ENCODE assay signal across 9 mouse cellular contexts in the genomic region with DNA sequence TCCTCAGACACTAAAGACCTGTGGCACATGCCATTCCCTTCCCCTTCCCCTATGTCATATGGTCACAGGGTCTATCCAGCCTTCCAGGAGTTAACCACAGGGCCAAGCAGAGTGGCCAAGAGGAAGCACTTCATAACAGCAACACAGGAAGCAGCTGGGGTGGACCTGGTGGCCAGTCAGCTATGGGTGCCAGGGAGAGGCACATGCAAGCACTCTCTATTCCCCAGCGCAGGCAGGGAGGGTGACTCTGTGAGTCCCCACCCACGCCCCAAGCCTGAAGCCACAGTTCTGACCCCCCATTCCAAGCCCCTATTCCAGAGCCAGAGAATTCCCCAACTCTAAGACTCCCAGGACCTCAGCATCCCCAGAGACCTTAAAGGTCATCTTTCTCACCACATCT.
DNase-seq lines count a peak whose midpoint lies in the region; ATAC-seq and TF ChIP-seq lines count a peak whose summit lies in the region.
"Had no signal": no experiment of that assay in that cellular context is flagged by ENCODE, and none has a peak within 500 bp of the region (broad histone marks: within the 10 kb centered on the region; RNA-seq: fewer than 3 reads in every experiment).

No protein-coding gene starts in this region.

- 0 out of 2 replicates have a peak, but pooled peaks cover 4% of the 10 kb centered on the region for H3K36me3 ChIP-seq in heart, embryonic 12.5 days
- no peaks in the 10 kb centered on the region for H3K36me3 ChIP-seq in myocyte (ENCODE audit: control insufficient read depth, insufficient read depth)

- TF ChIP-seq POLR2A in myocyte (IDR thresholded peaks at IDR 0.05; ENCODE audit: insufficient read length, low read depth): peak; percentile 51

- H3K9ac ChIP-seq in heart, embryonic 12.5 days: peak overlapping the region; percentile 80

- H3K9me3 ChIP-seq in heart, embryonic 12.5 days (replicated peaks): no peaks in the 10 kb centered on the region

- peak overlapping the region; percentile 78 for H3K4me2 ChIP-seq in heart, embryonic 12.5 days
- peak overlapping the region; percentile 86 for H3K4me2 ChIP-seq in myocyte (ENCODE audit: low read depth)

- no peaks in the 10 kb centered on the region for H3K27me3 ChIP-seq in heart, embryonic 12.5 days (replicated peaks)
- H3K27me3 ChIP-seq in myocyte (ENCODE audit: control insufficient read depth, insufficient read depth, insufficient read length): no peaks in the 10 kb centered on the region

- no peak for TF ChIP-seq CTCF in layer of hippocampus, adult 2 months (conservative IDR thresholded peaks at IDR 0.05)

- no peak for ATAC-seq in heart, embryonic 12.5 days (ENCODE audit: insufficient number of reproducible peaks, low FRiP score)
- no peak for ATAC-seq in cerebellum, adult (ENCODE audit: insufficient number of reproducible peaks, low FRiP score, low TSS enrichment)

- H3ac ChIP-seq in myocyte (ENCODE audit: control insufficient read depth, insufficient read length): no peak overlapping the region

- peaks cover 91% of the 10 kb centered on the region for H3K4me1 ChIP-seq in heart, embryonic 12.5 days (replicated peaks)

- H3K27ac ChIP-seq in layer of hippocampus, adult 2 months: peak overlapping the region; percentile 73
- H3K27ac ChIP-seq in heart, embryonic 12.5 days (ENCODE audit: poor library complexity, severe bottlenecking): peak overlapping the region; percentile 9; the same call in 1 of the 2 replicates

- WGBS in heart, embryonic 12.5 days: 63% methylated on average over 2 of the region's 2 CpGs

- DNase-seq in layer of hippocampus, adult 2 months (ENCODE audit: low spot score in 2 of 2): no peak
- no peak for DNase-seq in layer of hippocampus, postnatal 10 days (ENCODE audit: low spot score in 2 of 2)
- DNase-seq in kidney, postnatal 14 days: peak; percentile 75
- DNase-seq in T-cell, adult 2 months (ENCODE audit: low spot score): no peak
- DNase-seq in gastrocnemius, adult 18-20 months (ENCODE audit: low spot score): no peak

- peaks cover 72% of the 10 kb centered on the region for H3K79me2 ChIP-seq in myocyte (ENCODE audit: control insufficient read depth, insufficient read depth)

- H3K4me3 ChIP-seq in layer of hippocampus, adult 2 months: peak overlapping the region; percentile 50; the same call in 1 of the 2 replicates
- 0 out of 2 replicates have a peak overlapping the region, but pooled peaks have one; percentile 0 for H3K4me3 ChIP-seq in heart, embryonic 12.5 days
- peak overlapping the region; percentile 42 for H3K4me3 ChIP-seq in myocyte
- H3K4me3 ChIP-seq: erythroblast, embryonic 14.5 days had no signal

TF ChIP-seq in myocyte, 11 proteins besides CTCF, POLR2A, EP300 and RAD21:
- TF ChIP-seq TCF12 (IDR thresholded peaks at IDR 0.05; ENCODE audit: insufficient read depth, poor library complexity, severe bottlenecking): no peak
- no peak for TF ChIP-seq MAX (IDR thresholded peaks at IDR 0.05; ENCODE audit: low read depth)
- TF ChIP-seq CEBPB (IDR thresholded peaks at IDR 0.05; ENCODE audit: insufficient read depth, poor library complexity, severe bottlenecking): no peak
- no peak for TF ChIP-seq USF1 (IDR thresholded peaks at IDR 0.05; ENCODE audit: low read depth)
- TF ChIP-seq TCF3 (IDR thresholded peaks at IDR 0.05; ENCODE audit: insufficient read length, low read depth): no peak
- TF ChIP-seq MYOG (IDR thresholded peaks at IDR 0.05; ENCODE audit: control insufficient read depth in 1 of 3, insufficient read depth in 1 of 3, insufficient read length in 2 of 3, low read depth in 2 of 3): peak in 2 of 3 experiments; percentile 17 to 66
- peak; percentile 47 for TF ChIP-seq POLR2AphosphoS2 (IDR thresholded peaks at IDR 0.05; ENCODE audit: insufficient read length, low read depth)
- TF ChIP-seq MYOD1 (IDR thresholded peaks at IDR 0.05; ENCODE audit: control insufficient read depth in 1 of 3, insufficient read length in 2 of 3, low read depth in 2 of 3): peak in 2 of 3 experiments; percentile 49 to 77
- TF ChIP-seq REST (IDR thresholded peaks at IDR 0.05; ENCODE audit: insufficient read depth, insufficient read length): no peak
- TF ChIP-seq SRF (IDR thresholded peaks at IDR 0.05; ENCODE audit: control insufficient read depth, insufficient read length, low read depth): no peak
- no peak for TF ChIP-seq E2F4 (IDR thresholded peaks at IDR 0.05; ENCODE audit: insufficient read depth)

Comparison
In these comparisons a context has a peak if more than half of its experiments do, and no peak if none do; other contexts are left out.
1. H3K4me3 ChIP-seq: peak in every context shown above with its lines; median percentile 50 in layer of hippocampus, adult 2 months; 42 in myocyte; 0 in heart, embryonic 12.5 days.